Comparison of ENCODE assay signal across 8 mouse cellular contexts in the genomic region with DNA sequence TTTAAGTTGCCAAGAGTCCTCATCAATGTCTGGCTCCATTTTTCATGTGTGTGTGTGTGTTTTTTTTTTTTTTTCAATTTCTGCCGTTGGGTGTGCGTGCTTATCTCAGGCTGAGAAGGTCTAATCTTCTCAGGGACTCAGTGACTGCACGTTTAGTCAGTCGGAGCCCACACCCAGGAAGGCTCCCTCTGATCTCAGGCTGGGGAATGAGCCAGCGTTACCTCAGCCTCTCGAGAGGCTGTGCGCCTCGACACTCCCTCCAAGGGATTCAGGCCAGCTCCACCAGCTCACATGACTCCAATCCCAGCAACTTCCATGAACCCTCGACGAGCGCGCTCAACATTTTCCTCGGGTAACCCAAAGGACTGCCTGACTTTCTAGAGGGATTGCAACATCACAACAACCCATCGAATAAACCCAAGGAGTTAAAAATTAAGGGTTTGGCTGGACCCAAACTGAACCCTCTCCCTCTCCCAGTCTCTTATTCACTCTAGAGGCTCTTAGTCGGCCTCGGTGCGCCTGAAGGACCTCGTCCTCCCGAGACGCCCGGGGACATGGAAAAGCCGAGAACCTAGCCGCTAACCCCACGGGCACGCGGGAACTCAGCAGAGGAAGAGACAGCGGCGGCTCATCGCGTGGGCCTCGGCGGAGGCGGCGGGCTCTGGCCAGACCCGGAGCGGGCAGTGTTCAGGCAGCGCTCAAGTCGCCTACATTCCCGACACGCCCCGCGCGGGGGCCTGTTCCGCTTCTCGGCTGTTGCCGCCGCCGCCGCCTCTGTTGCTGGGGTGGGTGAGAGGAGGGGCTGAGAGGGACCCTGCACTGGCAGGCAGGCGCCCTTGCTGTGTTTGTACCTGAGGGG. TPM values are rescaled to one million over a fixed set of nuclear protein-coding genes. Genes with fewer than 3 reads are reported as not detected.
DNase-seq lines count a peak whose midpoint lies in the region; ATAC-seq and TF ChIP-seq lines count a peak whose summit lies in the region.

A gene (plus strand): TSS at position 737 of the 859 bp plus-strand sequence.

- peak within 1 kb of the TSS; percentile 97 for H3K27ac ChIP-seq in heart, embryonic 11.5 days (ENCODE audit: low read depth, low read length)
- H3K27ac ChIP-seq in kidney, embryonic 16.5 days (ENCODE audit: low read length): peak within 1 kb of the TSS; percentile 99
- H3K27ac ChIP-seq in liver, adult 2 months (replicated peaks; ENCODE audit: insufficient read depth, low read depth, low read length): peak within 1 kb of the TSS; percentile 99

- H3K4me1 ChIP-seq in erythroblast, embryonic 14.5 days (ENCODE audit: control insufficient read depth): peaks cover 52% of the 10 kb centered on the region
- peaks cover 11% of the 10 kb centered on the region for H3K4me1 ChIP-seq in heart, embryonic 11.5 days (ENCODE audit: control insufficient read depth, insufficient read depth, low read length)
- H3K4me1 ChIP-seq in kidney, embryonic 16.5 days (ENCODE audit: insufficient read depth, low read length): peaks cover 17% of the 10 kb centered on the region
- peaks cover 6% of the 10 kb centered on the region; the same call in 1 of the 2 replicates for H3K4me1 ChIP-seq in liver, adult 2 months (ENCODE audit: control insufficient read depth, insufficient read depth, low read length)

- H3K4me3 ChIP-seq in C2C12 (ENCODE audit: insufficient read depth, poor library complexity, severe bottlenecking) (peak within 1 kb of the TSS; percentile 85), myocyte (peak within 1 kb of the TSS; percentile 96)
- peak within 1 kb of the TSS; percentile 99 for H3K4me3 ChIP-seq in erythroblast, embryonic 14.5 days (replicated peaks)
- peak within 1 kb of the TSS; percentile 91 for H3K4me3 ChIP-seq in heart, embryonic 11.5 days (ENCODE audit: low read depth, low read length)
- H3K4me3 ChIP-seq in kidney, embryonic 16.5 days (ENCODE audit: low read length): peak within 1 kb of the TSS; percentile 95
- peak within 1 kb of the TSS; percentile 94 for H3K4me3 ChIP-seq in liver, adult 2 months (ENCODE audit: insufficient read depth, low read depth, low read length)

- peaks cover 39% of the 10 kb centered on the region for H3K79me3 ChIP-seq in C2C12 (ENCODE audit: low read depth)

- ATAC-seq in heart, embryonic 11.5 days (replicated peaks; ENCODE audit: insufficient number of reproducible peaks, low FRiP score, low TSS enrichment): peak; percentile 96
- peak; percentile 97 for ATAC-seq in kidney, embryonic 16.5 days (ENCODE audit: low FRiP score, low TSS enrichment)

- no peaks in the 10 kb centered on the region for H3K9me3 ChIP-seq in erythroblast, embryonic 14.5 days (ENCODE audit: control insufficient read depth, low read length)
- no peaks in the 10 kb centered on the region for H3K9me3 ChIP-seq in heart, embryonic 11.5 days (replicated peaks; ENCODE audit: control insufficient read depth, low read length)
- H3K9me3 ChIP-seq in kidney, embryonic 16.5 days (ENCODE audit: low read length): no peaks in the 10 kb centered on the region

- DNase-seq in brain, embryonic 14.5 days (ENCODE audit: low read depth): peak; percentile 97
- peak; percentile 96 for DNase-seq in liver, adult 2 months (ENCODE audit: extremely low read depth, low read depth, low spot score)
- DNase-seq in splenic B cell, adult 2 months (ENCODE audit: low read depth, low spot score): peak; percentile 88

- H3K27me3 ChIP-seq in C2C12 (ENCODE audit: control insufficient read depth, insufficient read depth, insufficient read length) (no peaks in the 10 kb centered on the region), myocyte (ENCODE audit: control insufficient read depth, insufficient read depth, insufficient read length) (no peaks in the 10 kb centered on the region)
- no peaks in the 10 kb centered on the region for H3K27me3 ChIP-seq in erythroblast, embryonic 14.5 days (ENCODE audit: control insufficient read depth)
- H3K27me3 ChIP-seq in heart, embryonic 11.5 days (ENCODE audit: control insufficient read depth, insufficient read depth, low read length): no peaks in the 10 kb centered on the region
- H3K27me3 ChIP-seq in kidney, embryonic 16.5 days (ENCODE audit: insufficient read depth, low read length): no peaks in the 10 kb centered on the region
- no peaks in the 10 kb centered on the region for H3K27me3 ChIP-seq in liver, adult 2 months (ENCODE audit: control insufficient read depth, insufficient read depth, low read length)
- H3K27me3 ChIP-seq in splenic B cell, adult 2 months (ENCODE audit: control insufficient read depth, insufficient read depth, low read length, poor library complexity, severe bottlenecking): no peaks in the 10 kb centered on the region

- H3ac ChIP-seq in C2C12 (ENCODE audit: control insufficient read depth, insufficient read length, low read depth) (peak within 1 kb of the TSS; percentile 91), myocyte (ENCODE audit: control insufficient read depth, insufficient read length) (peak within 1 kb of the TSS; percentile 92)

- WGBS in heart, embryonic 11.5 days (ENCODE audit: insufficient replicate concordance): under 1% methylated on average over 45 of the region's 50 CpGs
- WGBS in kidney, embryonic 16.5 days: under 1% methylated on average over 49 of the region's 50 CpGs
- under 1% methylated on average over 50 of the region's 50 CpGs for WGBS in liver, adult 2 months

- H3K36me3 ChIP-seq in C2C12 (ENCODE audit: control insufficient read depth, insufficient read depth): no peaks in the 10 kb centered on the region
- H3K36me3 ChIP-seq in erythroblast, embryonic 14.5 days (ENCODE audit: control insufficient read depth): no peaks in the 10 kb centered on the region
- H3K36me3 ChIP-seq in heart, embryonic 11.5 days (ENCODE audit: control insufficient read depth, insufficient read depth, low read length): no peaks in the 10 kb centered on the region
- no peaks in the 10 kb centered on the region for H3K36me3 ChIP-seq in kidney, embryonic 16.5 days (ENCODE audit: insufficient read depth, low read length)
- H3K36me3 ChIP-seq in liver, adult 2 months (ENCODE audit: control insufficient read depth, insufficient read depth, low read length): no peaks in the 10 kb centered on the region
- H3K36me3 ChIP-seq in myocyte (ENCODE audit: control insufficient read depth, insufficient read depth): no peaks in the 10 kb centered on the region
- no peaks in the 10 kb centered on the region for H3K36me3 ChIP-seq in splenic B cell, adult 2 months (ENCODE audit: control insufficient read depth, insufficient read depth, low read length, poor library complexity, severe bottlenecking)

- H3K9ac ChIP-seq in heart, embryonic 11.5 days (ENCODE audit: low read depth, low read length): peak within 1 kb of the TSS; percentile 90
- H3K9ac ChIP-seq in kidney, embryonic 16.5 days (replicated peaks; ENCODE audit: low read length): peak within 1 kb of the TSS; percentile 97
- H3K9ac ChIP-seq in liver, adult 2 months (ENCODE audit: low read depth, low read length): peak within 1 kb of the TSS; percentile 99

- TF ChIP-seq CTCF in C2C12 (IDR thresholded peaks at IDR 0.05; ENCODE audit: control insufficient read depth, insufficient read depth, insufficient read length): no peak
- TF ChIP-seq CTCF in brain, embryonic 14.5 days (IDR thresholded peaks at IDR 0.05; ENCODE audit: borderline replicate concordance, extremely low read depth, insufficient read depth, insufficient read length): no peak
- TF ChIP-seq CTCF in liver, adult 2 months (IDR thresholded peaks at IDR 0.05; ENCODE audit: low read depth, low read length): no peak

- peak; percentile 77; the same call in 1 of the 2 replicates for TF ChIP-seq POLR2A in brain, embryonic 14.5 days (IDR thresholded peaks at IDR 0.05; ENCODE audit: borderline replicate concordance, extremely low read depth, insufficient read depth, insufficient read length, poor library complexity, severe bottlenecking)
- peak; percentile 28; the same call in 1 of the 2 replicates for TF ChIP-seq POLR2A in liver, adult 2 months (IDR thresholded peaks at IDR 0.05; ENCODE audit: extremely low read depth, insufficient read depth, low read length)
- TF ChIP-seq POLR2A in myocyte (IDR thresholded peaks at IDR 0.05; ENCODE audit: insufficient read length, low read depth): peak; percentile 80

- H3K4me2 ChIP-seq in heart, embryonic 11.5 days: peak within 1 kb of the TSS; percentile 63
- peak within 1 kb of the TSS; percentile 87 for H3K4me2 ChIP-seq in kidney, embryonic 16.5 days (replicated peaks; ENCODE audit: low read depth, low read length)
- peak within 1 kb of the TSS; percentile 96 for H3K4me2 ChIP-seq in myocyte (ENCODE audit: low read depth)

- H3K79me2 ChIP-seq in C2C12 (ENCODE audit: control insufficient read depth, insufficient read depth) (peaks cover 47% of the 10 kb centered on the region), myocyte (ENCODE audit: control insufficient read depth, insufficient read depth) (peaks cover 46% of the 10 kb centered on the region)
- peaks cover 7% of the 10 kb centered on the region; the same call in 1 of the 2 replicates for H3K79me2 ChIP-seq in liver, adult 2 months (ENCODE audit: control insufficient read depth, insufficient read depth, low read length)

TF ChIP-seq in C2C12, 6 proteins besides CTCF, POLR2A, EP300 and RAD21:
- TF ChIP-seq CEBPB (IDR thresholded peaks at IDR 0.05; ENCODE audit: low read depth) (peak; percentile 57), MYOG (IDR thresholded peaks at IDR 0.05; ENCODE audit: control insufficient read depth, extremely low read depth, insufficient read length) (no peak), USF1 (IDR thresholded peaks at IDR 0.05; ENCODE audit: low read depth) (peak; percentile 78), FOSL1 (IDR thresholded peaks at IDR 0.05; ENCODE audit: insufficient read depth, low read length, poor library complexity, severe bottlenecking) (peak; percentile 19), MAX (IDR thresholded peaks at IDR 0.05) (peak; percentile 98)
TF ChIP-seq in C2C12: peak in this region for 4.

TF ChIP-seq in myocyte, 11 proteins besides CTCF, POLR2A, EP300 and RAD21 (continues in another document):
- TF ChIP-seq E2F4 (IDR thresholded peaks at IDR 0.05; ENCODE audit: insufficient read depth): no peak
- peak; percentile 81 for TF ChIP-seq USF1 (IDR thresholded peaks at IDR 0.05; ENCODE audit: low read depth)
- TF ChIP-seq TCF3 (IDR thresholded peaks at IDR 0.05; ENCODE audit: insufficient read length, low read depth): no peak
- no peak for TF ChIP-seq REST (IDR thresholded peaks at IDR 0.05; ENCODE audit: insufficient read depth, insufficient read length)
- peak; percentile 96 for TF ChIP-seq MAX (IDR thresholded peaks at IDR 0.05; ENCODE audit: low read depth)
- no peak for TF ChIP-seq MYOG (IDR thresholded peaks at IDR 0.05; ENCODE audit: control insufficient read depth in 1 of 3, insufficient read depth in 1 of 3, insufficient read length in 2 of 3, low read depth in 2 of 3)

RNA-seq across cellular contexts. Expression of the gene that starts here (rescaled TPM):
- polyA plus RNA-seq in C2C12 (2012; fragmentation: generic; extraction: Trizol): 14.5 TPM
- polyA plus RNA-seq in brain, embryonic 14.5 days (2012; rRNA removed): 73.7 and 77.4 TPM in 2 replicates
- polyA plus RNA-seq in erythroblast, embryonic 14.5 days (2012): 3.8 TPM in 2 replicates
- 63.3 and 76.9 TPM in 2 replicates for polyA plus RNA-seq in heart, embryonic 11.5 days (2014; fragmentation: Nextera tagmentation; extraction: Ambion mirVana)
- 66.4 and 73.6 TPM in 2 replicates for polyA plus RNA-seq in kidney, embryonic 16.5 days (2015; fragmentation: Nextera tagmentation; extraction: Ambion mirVana)
- 15.8 and 19.5 TPM in 2 replicates for total RNA-seq in liver, adult 2 months (2014; rRNA removed)
- 10.3 and 15.6 TPM in 2 replicates for polyA plus RNA-seq in liver, adult 2 months (2012; rRNA removed)
- polyA plus RNA-seq in myocyte (2012; fragmentation: generic; extraction: Trizol): 31.9 TPM

Comparison
In these comparisons a context has a peak if more than half of its experiments do, and no peak if none do; other contexts are left out.
1. Peak in every context shown above with its lines: DNase-seq, ATAC-seq, H3K4me3 ChIP-seq and H3K27ac ChIP-seq.
2. POLR2A ChIP-seq: peak in every context shown above with its lines; median percentile 80 in myocyte; 77 in brain, embryonic 14.5 days; 28 in liver, adult 2 months.